Mouse (Mus musculus) megakaryocyte progenitor cell, adult 5-6 weeks (primary cell): ENCODE data around the gene Hivep3. TPM values are rescaled to one million over a fixed set of nuclear protein-coding genes. Genes with fewer than 3 reads are reported as not detected.
A peak's percentile ranks its signal among the peaks of the same experiment; 100 is the strongest.

ENCODE experiments used
- ATAC-seq: replicated peaks from 2 replicates; pipeline ENCODE4 v1.8.0; 2016; ENCODE audit warnings: mild to moderate bottlenecking, moderate TSS enrichment, inconsistent platforms; ENCODE audit not compliant: poor library complexity
- total RNA-seq, 2 experiments: library from RNA; stranded (forward) in 1 of 2; stranded (reverse) in 1 of 2; fragments of 157-497, 149-512 nt in 1 of 2; fragments of 200-1000 nt in 1 of 2; gene quantifications; 2 replicates each; pipeline versions ENCODE4 v1.2.3 to v1.2.4; 2015 to 2017

The Hivep3 gene
- total RNA-seq, 2 experiments from 2014 or later, result 0.83 to 7.2 TPM

- ATAC-seq, result no peak
These were observed 204.9 kb downstream of the Hivep3 start for GRCm38 (mm10) chr4:119938518-119938917.

DNA sequence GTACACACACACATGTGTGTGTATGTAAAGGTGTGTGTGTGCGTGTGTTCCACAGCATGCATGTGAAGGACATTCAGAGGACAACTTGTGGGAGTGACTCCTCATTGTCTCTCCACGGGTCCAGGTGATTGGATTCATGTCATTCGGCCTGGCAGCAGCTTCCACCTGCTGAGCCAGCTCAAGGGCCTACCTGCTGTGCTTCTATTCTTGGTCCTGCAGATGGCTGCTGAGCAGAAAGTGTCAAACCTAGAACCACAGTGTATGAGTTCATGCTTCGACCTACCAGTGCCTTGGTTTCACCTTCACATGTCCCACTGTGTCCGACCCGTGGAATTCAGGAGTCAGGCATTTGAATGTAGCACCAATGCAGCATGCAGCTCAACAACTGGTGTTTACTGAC is 206.2 kb downstream of the Hivep3 start:
- no peak for ATAC-seq

DNA sequence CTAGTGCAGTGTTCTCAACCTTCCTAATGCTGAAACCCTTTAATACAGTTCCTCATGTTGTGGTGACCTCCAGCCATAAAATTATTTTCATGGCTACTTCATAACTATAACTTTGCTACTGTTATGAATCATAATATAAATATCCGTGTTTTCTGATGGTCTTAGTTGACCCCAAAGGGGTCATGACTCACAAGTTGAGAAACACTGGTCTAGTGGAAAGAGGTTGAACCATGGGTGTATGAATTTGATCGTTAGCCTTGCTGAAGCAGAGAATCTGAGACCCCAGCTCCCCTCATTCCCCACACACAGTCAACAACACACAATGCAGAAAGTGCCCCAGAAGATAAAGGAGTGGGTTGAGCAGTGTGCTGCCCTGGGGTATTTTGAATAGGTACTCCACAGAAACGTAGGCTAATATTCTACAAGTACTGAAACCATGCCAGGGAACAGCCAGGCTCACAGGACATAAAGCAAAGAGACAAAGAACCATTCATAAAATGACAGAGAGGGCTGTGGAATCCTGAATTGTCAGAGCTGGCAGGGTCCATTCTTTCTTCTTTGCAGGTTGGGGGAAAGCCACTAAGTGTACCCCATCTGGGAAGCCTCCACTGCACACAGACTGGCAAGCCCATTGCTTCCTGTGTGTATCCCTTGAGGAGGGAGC is 212.8 kb downstream of the Hivep3 start:
- ATAC-seq, result no peak

DNA sequence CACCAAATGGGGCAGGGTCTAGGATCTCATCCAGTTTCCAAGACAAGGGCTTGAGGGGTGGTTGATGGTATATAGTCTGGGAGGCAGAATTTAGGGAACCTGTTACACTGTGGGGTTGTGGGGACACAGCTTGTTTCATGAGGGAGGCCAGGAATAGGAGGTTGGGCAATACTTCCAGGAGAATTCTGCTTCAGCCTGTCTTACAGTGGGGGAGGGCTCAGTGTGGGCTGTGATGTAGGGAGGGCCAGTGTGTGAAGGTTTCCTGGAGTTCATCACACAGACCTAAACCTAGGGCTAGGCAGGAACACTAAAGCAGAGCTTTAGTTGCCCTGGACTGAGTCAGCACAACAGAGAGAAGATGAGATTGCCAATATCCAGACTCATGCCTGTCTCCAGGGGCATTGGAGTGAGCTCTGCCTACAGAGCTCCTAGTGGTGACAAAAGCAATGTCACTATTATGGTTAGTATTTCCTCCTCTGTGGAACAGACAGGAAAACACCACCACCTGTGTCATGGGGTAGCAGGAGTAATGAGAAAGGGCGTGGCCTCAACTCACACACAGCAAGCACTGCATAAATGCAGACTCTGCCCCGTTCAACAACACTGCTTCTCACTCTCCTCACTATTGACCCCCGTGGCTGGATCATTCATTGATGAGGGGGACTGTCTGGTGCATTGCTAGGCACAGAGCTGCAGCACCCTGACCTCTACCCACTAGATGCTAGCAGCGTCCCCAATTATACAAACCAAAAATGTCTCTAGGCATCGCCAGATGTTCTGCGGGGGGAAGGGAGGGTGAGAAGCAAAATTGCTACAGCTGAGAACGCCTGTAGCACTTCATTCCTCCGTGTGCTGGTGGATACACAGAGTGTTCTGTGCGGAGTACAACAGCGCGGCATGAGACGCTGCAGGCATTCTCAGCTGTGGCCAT is 213.9 kb downstream of the Hivep3 start:
- ATAC-seq, result peak; percentile 68

- no peak for ATAC-seq
These were observed 214.8 kb downstream of the Hivep3 start for GRCm38 (mm10) chr4:119948406-119948805.

GRCm38 (mm10) chr4:119948922-119949614 is 215.5 kb downstream of the Hivep3 start:
- no peak for ATAC-seq

- no peak for ATAC-seq
These were observed 216.6 kb downstream of the Hivep3 start for GRCm38 (mm10) chr4:119950181-119950580.

DNA sequence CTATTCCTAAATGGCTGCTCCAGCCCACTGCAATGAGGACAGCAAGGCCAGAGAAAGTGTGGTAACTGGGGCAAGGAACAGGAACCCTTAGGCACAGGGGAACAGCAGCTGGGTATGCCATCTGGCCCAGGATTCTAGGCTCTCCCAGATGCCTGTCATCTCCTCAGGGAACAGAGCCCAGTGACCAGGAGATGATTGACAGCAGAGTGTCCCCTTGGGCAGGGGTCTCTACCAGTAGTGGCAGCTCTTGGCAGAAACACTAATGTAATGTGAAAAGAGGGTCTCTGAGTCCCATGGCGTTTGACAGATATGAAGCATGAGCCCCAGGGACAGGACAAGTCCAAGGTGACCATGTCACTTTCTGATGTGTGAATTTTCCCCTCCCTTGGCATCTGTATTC is 217.5 kb downstream of the Hivep3 start:
- ATAC-seq, result no peak

- ATAC-seq, result no peak
These were observed 221.4 kb downstream of the Hivep3 start for GRCm38 (mm10) chr4:119955008-119955407.

GRCm38 (mm10) chr4:119957970-119958369 is 224.4 kb downstream of the Hivep3 start:
- no peak for ATAC-seq

GRCm38 (mm10) chr4:119959293-119959692 is 225.7 kb downstream of the Hivep3 start:
- peak; percentile 84 for ATAC-seq

- ATAC-seq, result no peak
These were observed 226.3 kb downstream of the Hivep3 start for GRCm38 (mm10) chr4:119959873-119960272.

GRCm38 (mm10) chr4:119960523-119960922 is 226.9 kb downstream of the Hivep3 start:
- no peak for ATAC-seq

DNA sequence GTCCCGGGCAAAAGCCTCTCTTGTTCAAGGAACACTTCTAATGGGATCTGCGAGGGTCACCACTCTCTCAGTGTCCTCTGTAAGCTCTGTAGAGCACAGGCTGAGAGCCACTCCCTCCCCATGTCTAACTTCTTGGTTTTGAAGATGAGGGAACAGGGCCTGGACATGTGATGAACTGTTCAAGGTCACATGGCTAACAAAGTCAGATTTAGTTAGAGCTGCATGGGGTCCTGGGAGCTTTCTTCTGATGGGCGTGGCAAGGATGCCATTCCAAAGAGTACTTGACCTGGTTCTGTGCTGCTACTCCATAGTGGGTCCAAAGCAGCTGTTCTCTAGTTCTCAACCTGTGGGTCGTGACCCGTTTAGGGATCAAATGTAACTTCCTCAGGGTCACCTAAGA is 227.6 kb downstream of the Hivep3 start:
- no peak for ATAC-seq

DNA sequence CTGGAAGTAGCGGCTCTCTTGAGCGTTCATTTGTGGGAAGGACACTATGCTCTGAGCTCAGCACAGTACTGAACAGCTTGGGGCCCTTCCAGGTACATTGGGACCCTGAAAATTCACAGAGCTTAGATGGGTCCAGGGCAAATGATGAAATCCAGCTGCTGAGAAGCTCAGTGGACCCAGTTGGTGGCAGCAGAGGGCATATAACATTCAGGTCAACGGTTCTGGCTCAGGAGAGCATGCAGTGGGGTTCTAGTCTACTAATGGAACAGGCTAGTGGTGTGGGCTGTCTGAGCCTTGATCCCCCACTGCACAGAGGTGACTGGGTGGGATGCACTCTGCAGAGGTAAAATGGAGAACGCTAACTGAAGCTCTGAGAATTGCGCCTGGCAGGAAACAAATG is 228.5 kb downstream of the Hivep3 start:
- ATAC-seq, result no peak

DNA sequence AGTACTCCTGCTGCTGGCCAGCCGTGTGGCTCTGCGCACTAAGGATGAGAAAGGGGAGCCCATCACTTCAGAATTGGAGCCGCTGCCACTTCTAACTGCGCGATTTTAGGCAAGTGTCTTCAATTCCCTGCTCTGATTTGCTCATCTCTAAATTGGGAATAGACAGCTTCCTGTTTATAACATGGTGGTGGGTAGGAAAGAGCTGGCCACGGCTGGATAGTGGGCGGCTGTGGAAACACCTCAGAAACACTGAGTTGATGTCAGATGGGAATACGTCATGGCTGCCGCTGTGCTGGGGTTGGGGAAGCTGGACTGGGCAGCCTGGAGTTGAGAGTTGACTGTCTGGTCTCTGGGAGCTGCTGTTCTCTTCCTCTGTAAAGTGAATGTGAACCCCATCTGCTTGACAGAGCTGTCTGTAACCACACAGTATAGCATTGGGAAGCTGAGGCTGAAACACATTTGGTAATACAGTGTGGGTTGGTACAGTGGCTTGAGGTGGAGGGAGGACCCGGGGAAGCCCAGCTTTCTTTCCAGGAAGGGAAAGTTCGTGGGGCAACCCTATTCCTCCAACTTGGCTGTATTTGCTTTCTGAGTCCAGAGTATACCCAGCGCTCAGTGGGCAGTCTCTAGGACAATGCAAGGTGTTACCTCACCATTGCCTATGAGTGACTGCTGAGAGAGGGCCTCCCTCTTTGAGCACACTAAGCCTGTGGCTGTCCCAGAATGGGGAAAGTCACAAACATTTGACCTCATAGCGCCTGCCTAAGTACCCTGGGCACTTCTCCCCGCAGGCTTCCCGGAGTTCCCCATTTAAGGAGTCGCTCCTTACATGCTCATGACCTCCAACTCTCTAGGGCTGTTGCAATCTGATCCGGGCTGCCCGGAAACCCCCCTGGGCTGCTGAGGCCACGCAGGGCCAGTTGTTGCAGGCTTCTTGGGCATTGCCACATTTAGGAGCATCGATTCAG is 232.8 kb downstream of the Hivep3 start:
- peak; percentile 73 for ATAC-seq

DNA sequence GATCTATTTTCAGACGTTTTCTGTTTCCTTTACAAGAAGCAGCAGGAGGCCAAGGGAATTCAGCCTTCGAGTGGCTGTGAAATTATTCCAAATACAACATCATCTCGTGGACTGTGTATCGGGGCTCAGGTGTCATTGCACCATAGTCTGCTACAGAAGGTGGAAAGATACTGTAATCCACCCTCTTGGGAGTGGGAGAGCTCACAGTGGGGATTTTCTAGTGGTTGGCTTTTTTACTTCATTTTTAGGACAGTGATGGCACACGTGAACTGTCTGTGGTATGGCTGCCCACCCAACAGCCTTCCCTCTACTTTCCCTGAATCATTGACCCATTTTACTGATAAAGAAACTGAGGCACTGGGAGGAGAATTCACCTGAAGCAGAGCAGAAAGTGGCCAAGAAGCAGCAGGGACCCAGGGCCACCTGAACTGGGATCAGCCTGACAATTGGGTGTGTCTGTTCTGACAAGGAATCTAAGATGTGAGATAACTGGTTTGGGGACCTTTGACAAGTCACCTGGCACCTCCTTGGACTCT is 233.6 kb downstream of the Hivep3 start:
- no peak for ATAC-seq

- no peak for ATAC-seq
These were observed 234.1 kb downstream of the Hivep3 start for GRCm38 (mm10) chr4:119967636-119968035.

DNA sequence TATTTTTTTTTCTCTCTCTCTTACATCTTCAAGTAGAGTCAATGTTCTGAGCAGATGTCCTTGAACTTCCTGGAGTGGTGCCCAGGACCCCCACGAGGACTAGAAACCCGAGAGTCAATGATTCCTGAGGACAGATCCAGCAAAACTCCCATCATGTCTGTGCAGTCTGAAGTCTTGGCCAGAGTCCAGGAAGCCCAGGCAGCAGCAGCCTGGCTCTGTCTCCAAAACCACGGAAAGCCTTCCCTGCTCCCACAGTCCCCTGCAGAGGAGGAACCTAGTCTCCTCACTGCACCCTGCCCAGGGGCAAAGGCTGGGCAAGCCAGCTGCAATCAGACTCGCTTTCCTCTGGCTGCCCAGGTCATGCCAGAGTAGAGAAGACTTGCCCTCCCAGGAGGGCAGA is 234.5 kb downstream of the Hivep3 start:
- ATAC-seq, result no peak

- ATAC-seq, result no peak
These were observed 235.3 kb downstream of the Hivep3 start for GRCm38 (mm10) chr4:119968887-119969286.
